Mouse (Mus musculus): ENCODE measurements around the gene Svopl. TPM values are rescaled to one million over a fixed set of nuclear protein-coding genes. Genes with fewer than 3 reads are reported as not detected.

The Svopl gene
- polyA plus RNA-seq, 1 experiment: not detected

GRCm38 (mm10) chr6:37967386-37967785 is 79.4 kb downstream of the Svopl start:
- peaks cover 58% of the 10 kb centered on the region for H3K36me3 ChIP-seq (ENCODE audit: control insufficient read depth)
- TF ChIP-seq GATA1 (IDR thresholded peaks at IDR 0.05; ENCODE audit: low read length) (no peak), TAL1 (IDR thresholded peaks at IDR 0.05; ENCODE audit: low read length) (no peak)
- H3K9me3 ChIP-seq (ENCODE audit: control insufficient read depth, low read length): no peaks in the 10 kb centered on the region
- no peaks in the 10 kb centered on the region for H3K4me1 ChIP-seq (ENCODE audit: control insufficient read depth)
- no peaks in the 10 kb centered on the region for H3K27me3 ChIP-seq (ENCODE audit: control insufficient read depth)
- no peak overlapping the region for H3K4me3 ChIP-seq (replicated peaks)

GRCm38 (mm10) chr6:37951306-37951705 is 95.5 kb downstream of the Svopl start:
- Histone ChIP-seq H3K4me1 (ENCODE audit: control insufficient read depth) (no peaks in the 10 kb centered on the region), H3K4me3 (replicated peaks) (no peak overlapping the region), H3K9me3 (ENCODE audit: control insufficient read depth, low read length) (no peaks in the 10 kb centered on the region), H3K36me3 (ENCODE audit: control insufficient read depth) (peaks cover 68% of the 10 kb centered on the region), H3K27me3 (ENCODE audit: control insufficient read depth) (no peaks in the 10 kb centered on the region)
- TF ChIP-seq TAL1 (IDR thresholded peaks at IDR 0.05; ENCODE audit: low read length): no peak
- TF ChIP-seq GATA1 (IDR thresholded peaks at IDR 0.05; ENCODE audit: low read length): no peak

- peaks cover 44% of the 10 kb centered on the region for H3K36me3 ChIP-seq (ENCODE audit: control insufficient read depth)
- H3K27me3 ChIP-seq (ENCODE audit: control insufficient read depth): no peaks in the 10 kb centered on the region
- no peak for TF ChIP-seq GATA1 (IDR thresholded peaks at IDR 0.05; ENCODE audit: low read length)
- TF ChIP-seq TAL1 (IDR thresholded peaks at IDR 0.05; ENCODE audit: low read length): no peak
- no peaks in the 10 kb centered on the region for H3K9me3 ChIP-seq (ENCODE audit: control insufficient read depth, low read length)
- no peaks in the 10 kb centered on the region for H3K4me1 ChIP-seq (ENCODE audit: control insufficient read depth)
- no peak overlapping the region for H3K4me3 ChIP-seq (replicated peaks)
Measured at GRCm38 (mm10) chr6:37936498-37936897, 110.3 kb downstream of the Svopl start.

Other genes starting within 250 kb of the Svopl start
- gene Trim24, start 176.2 kb downstream of the Svopl start, polyA plus RNA-seq (2012): 0.55 and 0.66 TPM in 2 replicates
- not detected in 2 replicates for gene Tmem213, start 62.3 kb upstream of the Svopl start, polyA plus RNA-seq (2012)
- not detected in 2 replicates for gene Atp6v0a4, start 77.6 kb upstream of the Svopl start, polyA plus RNA-seq (2012)
- under 0.01 TPM in 2 replicates for gene D630045J12Rik, start 207.0 kb upstream of the Svopl start, polyA plus RNA-seq (2012)